Mouse (Mus musculus) limb, embryonic 10.5 days (tissue): Measurements from ENCODE around the gene Krtap5-4. TPM values are rescaled to one million over a fixed set of nuclear protein-coding genes. Genes with fewer than 3 reads are reported as not detected.
"Not testable (repeated sequence)": the region's sequence is repeated elsewhere in the genome, so short reads cannot be mapped to it uniquely, and the experiment has no call there.

Source experiments
- DNase-seq: peaks from one replicate; pipeline ENCODE4 v3.0.0-alpha.2; 2017; ENCODE audit warnings: low spot score
- H3K27ac ChIP-seq: fragments of 300-500 bp; sonication (generic); 2 replicates; pipeline ENCODE4 v1.5.1; 2016; ENCODE audit warnings: mild to moderate bottlenecking
- H3K27me3 ChIP-seq: fragments of 300-500 bp; sonication (generic); 2 replicates; pipeline ENCODE4 v1.6.1; 2016; ENCODE audit warnings: low read depth, mild to moderate bottlenecking; ENCODE audit not compliant: poor library complexity, severe bottlenecking
- H3K36me3 ChIP-seq: fragments of 300-500 bp; sonication (generic); 2 replicates; pipeline ENCODE4 v1.6.1; 2016; ENCODE audit warnings: mild to moderate bottlenecking, moderate library complexity
- H3K4me1 ChIP-seq: fragments of 300-500 bp; sonication (generic); 2 replicates; pipeline ENCODE4 v1.6.1; 2016
- H3K4me3 ChIP-seq: fragments of 300-500 bp; sonication (generic); 2 replicates; pipeline ENCODE4 v1.5.1; 2016; ENCODE audit warnings: mild to moderate bottlenecking, moderate library complexity
- H3K9me3 ChIP-seq: fragments of 300-500 bp; sonication (generic); replicated peaks from 2 replicates; pipeline ENCODE4 v1.6.1; 2016; ENCODE audit warnings: mild to moderate bottlenecking
- WGBS: fragments of 180-500 bp; shearing (Covaris S2); methylation state at CpG from one replicate; pipeline ENCODE4 v1.1.7; 2016; 5-methylcytosine and 5-hydroxymethylcytosine counted together
- polyA plus RNA-seq: library from polyadenylated mRNA; unstranded; fragments of >200 nt; fragmentation: Nextera tagmentation; extraction: Ambion mirVana; gene quantifications from 2 replicates; pipeline ENCODE4 v1.2.1, GENCODE M21; 2016

The Krtap5-4 gene
- polyA plus RNA-seq, result not detected in 2 replicates

DNA sequence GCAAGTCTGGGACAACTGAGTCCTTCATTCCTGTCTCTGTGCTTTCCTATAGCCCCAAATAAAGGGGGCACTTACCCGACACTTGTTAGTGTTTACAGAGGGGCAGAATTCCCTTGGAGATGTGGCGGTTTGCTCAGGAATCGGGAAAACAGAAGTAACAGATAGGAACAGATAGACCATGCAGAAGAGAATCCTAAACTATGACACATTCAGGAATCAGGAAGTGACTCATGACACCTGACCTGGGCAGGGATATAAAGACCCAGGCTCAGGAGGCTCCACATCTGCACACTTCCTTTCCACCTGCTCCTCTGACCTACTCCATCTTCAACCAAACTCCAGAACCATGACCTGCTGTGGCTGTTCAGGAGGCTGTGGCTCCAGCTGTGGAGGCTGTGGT is at the start of gene Krtap5-4:
Krtap5-4 (plus strand) TSS at position 301 of the 400 bp plus-strand sequence.
- Histone ChIP-seq H3K36me3 (no peaks in the 10 kb centered on the region), H3K4me1 (peaks cover 7% of the 10 kb centered on the region; the same call in 1 of the 2 replicates), H3K4me3 (no peak within 1 kb of the TSS), H3K27me3 (peaks cover 4% of the 10 kb centered on the region; the same call in 1 of the 2 replicates), H3K9me3 (no peaks in the 10 kb centered on the region), H3K27ac (no peak within 1 kb of the TSS)
- WGBS, result 60% methylated on average over 3 of the region's 3 CpGs
- DNase-seq, result no peak

- H3K4me3 ChIP-seq, result no peak overlapping the region
- no peak overlapping the region for H3K27ac ChIP-seq
- 0% methylated on average over 2 of the region's 2 CpGs for WGBS
- no peaks in the 10 kb centered on the region for H3K27me3 ChIP-seq
- DNase-seq, result peak; percentile 36
- H3K9me3 ChIP-seq, result no peaks in the 10 kb centered on the region
- H3K36me3 ChIP-seq, result no peaks in the 10 kb centered on the region
- H3K4me1 ChIP-seq, result 0 out of 2 replicates have a peak, but pooled peaks cover 3% of the 10 kb centered on the region
Observed at GRCm38 (mm10) chr7:142255517-142255916, 47.8 kb upstream of the Krtap5-4 start.

- H3K4me3 ChIP-seq, DNase-seq, H3K36me3 ChIP-seq, H3K27me3 ChIP-seq, H3K4me1 ChIP-seq, H3K27ac ChIP-seq, H3K9me3 ChIP-seq: not testable (repeated sequence)
- WGBS, result 54% methylated on average over 1 of the region's 1 CpGs
Observed at GRCm38 (mm10) chr7:142258254-142258653, 45.1 kb upstream of the Krtap5-4 start, which contains the start of gene Gm2431. Gene Gm2431 (minus strand): TSS chr7:142258354.

GRCm38 (mm10) chr7:142274263-142274662 is 29.1 kb upstream of the Krtap5-4 start, which contains the start of gene Gm4559:
Gene Gm4559 (minus strand): TSS chr7:142274363.
- H3K27me3 ChIP-seq, DNase-seq, H3K27ac ChIP-seq, H3K4me1 ChIP-seq, H3K9me3 ChIP-seq, H3K36me3 ChIP-seq, H3K4me3 ChIP-seq: not testable (repeated sequence)

DNA sequence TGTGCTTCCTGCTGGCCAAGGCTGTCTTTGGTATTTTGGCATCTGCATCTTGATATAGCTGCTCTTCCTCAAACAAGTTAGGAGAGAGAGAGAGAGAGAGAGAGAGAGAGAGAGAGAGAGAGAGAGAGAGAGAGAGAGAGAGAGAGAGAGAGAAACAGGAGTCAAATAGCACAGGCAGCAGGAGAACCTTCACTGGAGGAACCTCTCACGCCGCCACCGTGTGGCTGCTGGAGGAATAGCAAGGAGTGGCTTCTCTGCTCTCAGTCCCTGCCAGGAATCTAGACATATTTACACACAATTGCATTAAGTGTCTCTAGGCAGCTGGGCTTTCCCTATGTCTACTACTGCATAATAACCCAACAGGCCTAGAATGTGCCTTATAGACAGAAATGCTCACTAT is 25.2 kb upstream of the Krtap5-4 start:
- not testable (repeated sequence) for H3K4me3 ChIP-seq, H3K9me3 ChIP-seq, H3K4me1 ChIP-seq, H3K36me3 ChIP-seq, H3K27ac ChIP-seq
- peak; percentile 70 for DNase-seq
- WGBS, result 0% methylated on average over 3 of the region's 3 CpGs
- H3K27me3 ChIP-seq, result peaks cover 11% of the 10 kb centered on the region

DNA sequence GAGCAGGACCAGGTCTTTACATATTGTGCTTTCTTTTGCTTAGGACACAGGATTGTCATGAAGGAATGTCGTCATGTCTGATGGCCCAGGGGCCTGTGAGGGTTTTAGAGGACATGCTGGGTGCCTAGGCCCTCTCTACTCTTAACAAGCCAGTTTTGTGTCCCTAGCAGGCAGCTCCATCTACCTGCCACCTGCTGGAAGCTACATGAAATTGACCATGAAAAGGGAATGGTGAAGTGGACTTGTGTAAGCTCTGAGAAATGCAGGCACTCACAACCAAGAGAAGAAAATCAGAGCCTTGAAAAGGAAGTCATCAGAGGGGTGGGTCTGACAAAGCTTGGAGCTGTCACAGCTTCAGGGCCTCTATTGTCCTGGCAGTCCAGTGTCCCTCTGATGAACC is 24.1 kb upstream of the Krtap5-4 start:
- not testable (repeated sequence) for DNase-seq, H3K9me3 ChIP-seq, H3K4me3 ChIP-seq, H3K36me3 ChIP-seq, H3K4me1 ChIP-seq, H3K27ac ChIP-seq
- 79% methylated on average over 1 of the region's 1 CpGs for WGBS
- H3K27me3 ChIP-seq, result peaks cover 13% of the 10 kb centered on the region

DNA sequence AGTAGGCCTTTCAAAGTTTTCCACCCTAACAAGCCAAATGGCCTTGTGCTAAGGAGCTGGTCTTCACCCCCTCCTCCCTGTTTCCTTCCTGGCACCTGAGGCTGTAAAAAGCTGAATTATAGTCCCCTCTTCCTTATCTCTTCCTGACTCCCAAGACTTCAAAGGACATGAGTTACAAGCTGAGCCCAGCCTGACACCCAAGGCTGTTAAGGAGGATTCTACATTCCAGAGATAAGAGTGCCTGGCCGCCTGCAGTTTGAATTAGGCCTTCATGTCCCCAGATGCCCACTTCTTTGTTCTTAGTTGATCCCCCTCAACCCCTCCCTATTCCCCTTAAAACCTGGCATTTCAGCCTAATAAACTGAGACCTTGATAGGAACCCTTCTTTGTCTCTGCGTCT is 20.5 kb upstream of the Krtap5-4 start:
- Histone ChIP-seq H3K4me1 (peaks cover 13% of the 10 kb centered on the region), H3K27me3 (peaks cover 27% of the 10 kb centered on the region)
- WGBS, result 8% methylated on average over 2 of the region's 2 CpGs
- H3K4me3 ChIP-seq, H3K36me3 ChIP-seq, H3K9me3 ChIP-seq, DNase-seq, H3K27ac ChIP-seq: not testable (repeated sequence)

DNA sequence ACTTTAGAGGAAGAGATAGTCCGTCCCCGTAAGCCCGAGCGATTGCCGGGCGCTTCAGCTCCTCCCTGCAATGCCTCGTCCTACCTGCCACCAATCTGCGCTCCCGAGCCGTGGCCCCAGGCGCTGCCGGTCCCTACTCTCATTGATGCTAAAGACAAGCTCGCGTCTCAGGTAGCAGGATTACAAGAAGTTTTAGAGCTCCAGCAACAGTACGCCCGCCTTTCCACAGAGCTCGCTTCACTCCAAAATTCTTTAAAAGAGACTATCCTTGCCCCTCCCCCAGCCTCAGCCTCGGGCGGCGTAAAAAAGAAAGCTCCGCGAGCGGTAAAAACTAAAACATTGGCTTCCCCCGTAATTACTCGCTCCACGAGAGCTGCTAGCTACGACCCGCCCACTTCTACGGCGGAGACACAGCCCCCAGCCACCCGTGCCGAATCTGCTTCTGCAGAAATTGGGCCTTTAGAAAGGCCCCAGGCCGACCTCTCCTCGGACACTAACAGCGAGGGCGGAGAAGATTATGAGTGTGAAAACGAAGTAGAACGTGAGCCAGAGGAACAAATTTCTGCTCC is 19.2 kb upstream of the Krtap5-4 start:
- Histone ChIP-seq H3K9me3 (no peaks in the 10 kb centered on the region), H3K36me3 (no peaks in the 10 kb centered on the region), H3K4me3 (peak overlapping the region; percentile 63), H3K27me3 (peaks cover 27% of the 10 kb centered on the region), H3K27ac (peak overlapping the region; percentile 87), H3K4me1 (peaks cover 13% of the 10 kb centered on the region)
- WGBS, result under 1% methylated on average over 38 of the region's 38 CpGs
- DNase-seq, result peak; percentile 82

DNA sequence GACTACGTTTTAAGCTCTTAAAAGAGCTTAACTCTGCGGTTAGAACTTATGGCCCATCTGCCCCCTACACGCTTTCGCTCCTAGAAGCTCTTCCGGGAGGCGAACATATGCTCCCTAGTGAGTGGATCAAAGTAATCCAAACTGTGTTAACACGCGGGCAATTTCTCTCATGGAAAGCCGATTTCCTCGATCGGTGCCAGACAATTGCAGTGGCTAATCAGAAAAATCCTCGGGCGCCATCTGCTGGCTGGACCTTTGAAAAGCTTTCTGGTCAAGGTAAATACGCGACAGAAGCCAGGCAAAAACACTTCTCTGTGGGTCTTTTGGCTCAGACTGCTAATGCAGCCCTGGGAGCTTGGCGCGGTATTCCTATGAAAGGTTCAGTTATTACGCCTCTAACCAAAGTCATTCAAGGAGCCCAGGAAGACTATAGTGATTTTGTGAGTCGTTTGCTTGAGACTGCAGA is 18.7 kb upstream of the Krtap5-4 start:
- Histone ChIP-seq H3K36me3 (no peaks in the 10 kb centered on the region), H3K4me1 (peaks cover 13% of the 10 kb centered on the region), H3K4me3 (peak overlapping the region; percentile 63), H3K27ac (peak overlapping the region; percentile 87), H3K27me3 (peaks cover 27% of the 10 kb centered on the region), H3K9me3 (no peaks in the 10 kb centered on the region)
- WGBS, result under 1% methylated on average over 19 of the region's 19 CpGs
- peak; percentile 95 for DNase-seq

DNA sequence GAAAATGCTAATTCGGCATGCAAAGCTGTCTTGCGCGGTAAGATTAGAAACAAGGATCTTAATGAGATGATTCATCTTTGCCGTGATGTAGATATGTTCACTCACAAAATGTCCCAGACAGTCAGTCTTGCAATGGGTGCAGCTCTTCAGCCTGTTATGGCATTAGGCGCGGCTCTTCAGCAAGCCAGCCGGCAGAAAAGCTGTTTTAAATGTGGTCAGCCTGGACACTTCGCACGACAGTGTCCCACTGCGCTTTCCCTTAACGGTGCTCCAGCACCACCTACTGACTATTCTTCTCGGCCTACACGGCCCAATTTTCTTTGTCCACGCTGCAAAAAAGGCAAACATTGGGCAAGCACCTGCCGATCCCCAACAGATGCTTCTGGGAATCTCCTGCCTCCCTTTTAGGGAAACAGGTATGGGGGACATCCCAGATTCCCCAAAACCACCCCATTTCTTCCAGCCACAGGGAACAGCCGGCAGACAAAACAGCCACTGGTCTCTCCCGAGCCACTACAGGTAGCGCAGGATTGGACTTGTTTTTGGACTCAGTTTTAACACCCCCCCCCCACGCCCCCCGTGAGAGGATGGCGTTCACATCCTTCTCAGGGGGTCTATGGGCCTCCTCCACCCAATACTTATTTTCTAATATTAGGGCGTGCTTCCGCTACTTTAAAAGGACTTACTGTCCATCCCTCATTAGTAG is 18.1 kb upstream of the Krtap5-4 start:
- no peaks in the 10 kb centered on the region for H3K9me3 ChIP-seq
- 10% methylated on average over 23 of the region's 23 CpGs for WGBS
- peak overlapping the region; percentile 87; the same call in 1 of the 2 replicates for H3K27ac ChIP-seq
- H3K27me3 ChIP-seq, result peaks cover 27% of the 10 kb centered on the region
- H3K36me3 ChIP-seq, result no peaks in the 10 kb centered on the region
- peaks cover 13% of the 10 kb centered on the region for H3K4me1 ChIP-seq
- peak; percentile 61 for DNase-seq
- H3K4me3 ChIP-seq, result peak overlapping the region; percentile 63

GRCm38 (mm10) chr7:142285910-142286612 is 17.3 kb upstream of the Krtap5-4 start:
- peaks cover 27% of the 10 kb centered on the region for H3K27me3 ChIP-seq
- peaks cover 13% of the 10 kb centered on the region for H3K4me1 ChIP-seq
- not testable (repeated sequence) for H3K27ac ChIP-seq, H3K36me3 ChIP-seq, H3K9me3 ChIP-seq, DNase-seq, H3K4me3 ChIP-seq
- 25% methylated on average over 9 of the region's 9 CpGs for WGBS

- H3K4me3 ChIP-seq, H3K4me1 ChIP-seq, H3K36me3 ChIP-seq, H3K9me3 ChIP-seq, H3K27ac ChIP-seq, H3K27me3 ChIP-seq: not testable (repeated sequence)
- peak; percentile 53 for DNase-seq
- 0% methylated on average over 2 of the region's 2 CpGs for WGBS
Observed at GRCm38 (mm10) chr7:142293851-142294250, 9.5 kb upstream of the Krtap5-4 start.

DNA sequence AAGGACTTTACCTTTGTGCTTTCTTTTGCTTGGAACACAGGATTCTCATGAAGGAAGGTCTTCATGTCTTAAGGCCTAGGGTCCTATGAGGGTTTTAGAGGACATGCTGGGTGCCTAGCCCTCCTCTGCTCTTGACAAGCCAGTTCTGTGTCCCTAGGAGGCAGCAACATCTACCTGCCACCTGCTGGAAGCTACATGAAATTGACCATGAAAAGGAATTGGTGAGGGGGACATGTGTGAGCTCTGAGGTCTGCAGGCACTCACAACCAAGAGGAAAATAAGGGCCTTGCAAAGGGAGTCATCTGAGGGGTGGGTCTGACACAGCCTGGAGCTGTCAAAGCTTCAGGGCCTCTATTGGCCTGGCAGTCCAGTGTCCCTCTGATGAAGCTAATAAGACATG is 7.9 kb upstream of the Krtap5-4 start:
- no peaks in the 10 kb centered on the region for H3K27me3 ChIP-seq
- H3K27ac ChIP-seq, result no peak overlapping the region
- H3K36me3 ChIP-seq, result no peaks in the 10 kb centered on the region
- no peak for DNase-seq
- no peak overlapping the region for H3K4me3 ChIP-seq
- 0 out of 2 replicates have a peak, but pooled peaks cover 3% of the 10 kb centered on the region for H3K4me1 ChIP-seq
- H3K9me3 ChIP-seq, result no peaks in the 10 kb centered on the region
